10 mouse cellular contexts compared by ENCODE assay signal in the genomic region with DNA sequence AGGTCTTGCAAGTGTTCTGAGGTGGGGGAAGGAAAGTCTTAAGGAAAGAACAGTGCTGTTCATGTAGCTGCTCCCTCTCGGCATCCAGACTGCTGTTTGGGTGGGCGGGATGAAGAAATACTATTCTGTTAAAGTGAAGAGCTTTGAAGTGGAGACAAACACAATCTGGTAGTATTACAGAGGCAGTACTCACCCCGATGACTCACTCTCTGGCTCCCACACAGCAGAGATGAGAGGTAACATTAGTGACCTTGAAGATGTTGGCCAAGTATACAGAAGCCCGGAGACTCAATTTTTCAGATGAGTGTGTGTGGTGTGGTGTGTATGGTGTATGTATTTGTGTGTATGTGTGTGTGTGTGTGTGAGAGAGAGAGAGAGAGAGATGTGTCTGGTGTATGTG. TPM values are rescaled to one million over a fixed set of nuclear protein-coding genes. Genes with fewer than 3 reads are reported as not detected.
DNase-seq lines count a peak whose midpoint lies in the region; ATAC-seq and TF ChIP-seq lines count a peak whose summit lies in the region.
"Had no signal": no experiment of that assay in that cellular context is flagged by ENCODE, and none has a peak within 500 bp of the region (broad histone marks: within the 10 kb centered on the region; RNA-seq: fewer than 3 reads in every experiment).

No protein-coding gene starts in this region.

- H3K4me3 ChIP-seq in hindbrain, postnatal 0 days (ENCODE audit: low read length) = no peak overlapping the region
- no peak overlapping the region for H3K4me3 ChIP-seq in hindbrain, embryonic 13.5 days

- no peaks in the 10 kb centered on the region for H3K36me3 ChIP-seq in hindbrain, postnatal 0 days (ENCODE audit: insufficient read depth, low read length)
- H3K36me3 ChIP-seq in hindbrain, embryonic 13.5 days = no peaks in the 10 kb centered on the region

- no peaks in the 10 kb centered on the region for H3K4me1 ChIP-seq in hindbrain, postnatal 0 days (ENCODE audit: insufficient read depth, low read length)
- H3K4me1 ChIP-seq in hindbrain, embryonic 13.5 days (replicated peaks) = 0 out of 2 replicates have a peak, but pooled peaks cover 5% of the 10 kb centered on the region

- 84% methylated on average over 4 of the region's 4 CpGs for WGBS in hindbrain, postnatal 0 days
- WGBS in hindbrain, embryonic 13.5 days = 82% methylated on average over 4 of the region's 4 CpGs

- intact Hi-C loops in left cerebral cortex, postnatal 36 days (cut with DNase I) = loop anchor here (5.0 kb wide), 2 partner anchors 53 to 78 kb away; no protein-coding TSS in a partner anchor

- peak; percentile 4; the same call in 1 of the 2 replicates for ATAC-seq in hindbrain, postnatal 0 days
- no peak for ATAC-seq in hindbrain, embryonic 13.5 days (ENCODE audit: low FRiP score)
- ATAC-seq in activated CD4-positive, CD25-positive, alpha-beta regulatory T cell, adult 4 months = peak; percentile 23

- H3K27ac ChIP-seq in hindbrain, postnatal 0 days = no peak overlapping the region
- H3K27ac ChIP-seq in hindbrain, embryonic 13.5 days = no peak overlapping the region
- H3K27ac ChIP-seq: macrophage had no signal

- H3K27me3 ChIP-seq in hindbrain, postnatal 0 days (ENCODE audit: insufficient read depth, low read length) = no peaks in the 10 kb centered on the region
- H3K27me3 ChIP-seq in hindbrain, embryonic 13.5 days = no peaks in the 10 kb centered on the region

- DNase-seq in hindbrain, postnatal 0 days (ENCODE audit: low spot score) = no peak
- peak; percentile 84 for DNase-seq in 3T3-L1 (ENCODE audit: low read depth, low spot score)
- peak; percentile 38 to 42 for DNase-seq in left cerebral cortex, postnatal 36 days (ENCODE audit: low spot score in 2 of 2)
- DNase-seq in cerebellum, postnatal 14 days = no peak
- DNase-seq in yolk sac, embryonic 10.5 days (ENCODE audit: low spot score) = no peak
- no peak for DNase-seq in thymus, postnatal 25 days
- DNase-seq: cerebellum, adult 9-11 months had no signal

- no peak for TF ChIP-seq CTCF in hindbrain, postnatal 0 days (IDR thresholded peaks at IDR 0.05; ENCODE audit: low read depth)

- H3K4me2 ChIP-seq in hindbrain, postnatal 0 days (ENCODE audit: low read depth, low read length) = no peak overlapping the region
- no peak overlapping the region for H3K4me2 ChIP-seq in hindbrain, embryonic 13.5 days

- H3K9ac ChIP-seq in hindbrain, postnatal 0 days (replicated peaks; ENCODE audit: low read length) = no peak overlapping the region
- no peak overlapping the region for H3K9ac ChIP-seq in hindbrain, embryonic 13.5 days

- no peaks in the 10 kb centered on the region for H3K9me3 ChIP-seq in hindbrain, postnatal 0 days (ENCODE audit: low read length)
- H3K9me3 ChIP-seq in hindbrain, embryonic 13.5 days = no peaks in the 10 kb centered on the region

RNA-seq across cellular contexts. Expression of a gene that starts 22.5 kb away (rescaled TPM):
- total RNA-seq in hindbrain, postnatal 0 days (2014; rRNA removed) = 6.8 and 7.8 TPM in 2 replicates
- polyA plus RNA-seq in hindbrain, postnatal 0 days (2015; fragmentation: Nextera tagmentation; extraction: Ambion mirVana) = 10.4 and 11.8 TPM in 2 replicates
- polyA plus RNA-seq in hindbrain, embryonic 13.5 days (2015; fragmentation: Nextera tagmentation; extraction: Ambion mirVana) = 13.2 and 13.4 TPM in 2 replicates
- under 1 TPM in 1 of 2 experiments, not detected in 1; 0.32 TPM for polyA plus RNA-seq in activated CD4-positive, CD25-positive, alpha-beta regulatory T cell, adult 4 months (2017; shearing (Covaris generic))
- total RNA-seq in left cerebral cortex, postnatal 36 days (2021) = 10 to 100 TPM; 28.9 to 35.9 TPM

RNA-seq across cellular contexts. Expression of a gene that starts 22.7 kb away (rescaled TPM):
- 11.5 and 12.5 TPM in 2 replicates for total RNA-seq in hindbrain, postnatal 0 days (2014; rRNA removed)
- 4.9 and 5.0 TPM in 2 replicates for polyA plus RNA-seq in hindbrain, postnatal 0 days (2015; fragmentation: Nextera tagmentation; extraction: Ambion mirVana)
- polyA plus RNA-seq in hindbrain, embryonic 13.5 days (2015; fragmentation: Nextera tagmentation; extraction: Ambion mirVana) = 4.2 and 4.9 TPM in 2 replicates
- under 1 TPM in 1 of 2 experiments, not detected in 1; 0.65 TPM for polyA plus RNA-seq in activated CD4-positive, CD25-positive, alpha-beta regulatory T cell, adult 4 months (2017; shearing (Covaris generic))
- total RNA-seq in left cerebral cortex, postnatal 36 days (2021) = 10 to 100 TPM; 31.0 to 31.3 TPM

Comparison
In these comparisons a context has a peak if more than half of its experiments do, and no peak if none do; other contexts are left out.
1. DNase-seq: peak in 3T3-L1 (single experiment) and left cerebral cortex, postnatal 36 days (2 of 2); none in hindbrain, postnatal 0 days (single experiment), cerebellum, postnatal 14 days (0 of 2), yolk sac, embryonic 10.5 days (single experiment) and thymus, postnatal 25 days (single experiment).